Mouse (Mus musculus) cortical plate, adult 2 months (tissue): ENCODE data around the gene Polr3h.

Experiments used
- CTCF ChIP-seq: fragments of 200-500 bp; IDR thresholded peaks from 2 replicates; pipeline ENCODE4 v1.5.1; 2011; ENCODE audit warnings: mild to moderate bottlenecking, control low read depth, low read length; ENCODE audit not compliant: insufficient read depth; ENCODE audit errors: extremely low read depth
- POLR2A ChIP-seq: fragments of 200-500 bp; IDR thresholded peaks from 2 replicates; pipeline ENCODE4 v1.6.1; 2011; ENCODE audit warnings: mild to moderate bottlenecking, low read length, control low read depth; ENCODE audit not compliant: insufficient read depth; ENCODE audit errors: extremely low read depth

GRCm38 (mm10) chr15:81860471-81861135 lies 65.4 kb downstream of the Polr3h start:
- TF ChIP-seq POLR2A (no peak), CTCF (no peak)
